Mouse (Mus musculus): ENCODE data around the gene Cdc42se1. TPM values are rescaled to one million over a fixed set of nuclear protein-coding genes. Genes with fewer than 3 reads are reported as not detected.
A peak's percentile ranks its signal among the peaks of the same experiment; 100 is the strongest.

The Cdc42se1 gene
- polyA plus RNA-seq, 1 experiment, result 80.9 TPM

- no peak for TF ChIP-seq CEBPB (IDR thresholded peaks at IDR 0.05; ENCODE audit: low read depth)
- no peak for TF ChIP-seq MYOD1 (IDR thresholded peaks at IDR 0.05; ENCODE audit: control insufficient read depth, insufficient read length, low read depth)
- TF ChIP-seq MAX (IDR thresholded peaks at IDR 0.05), result no peak
- peak; percentile 55 for TF ChIP-seq CTCF (IDR thresholded peaks at IDR 0.05; ENCODE audit: control insufficient read depth, insufficient read depth, insufficient read length)
- no peak for TF ChIP-seq MYOG (IDR thresholded peaks at IDR 0.05; ENCODE audit: control insufficient read depth, extremely low read depth, insufficient read length)
- no peak for TF ChIP-seq FOSL1 (IDR thresholded peaks at IDR 0.05; ENCODE audit: insufficient read depth, low read length, poor library complexity, severe bottlenecking)
- TF ChIP-seq USF1 (IDR thresholded peaks at IDR 0.05; ENCODE audit: low read depth), result no peak
- Histone ChIP-seq H3K79me2 (ENCODE audit: control insufficient read depth, insufficient read depth) (no peaks in the 10 kb centered on the region), H3K79me3 (ENCODE audit: low read depth) (no peaks in the 10 kb centered on the region), H3K27me3 (ENCODE audit: control insufficient read depth, insufficient read depth, insufficient read length) (no peaks in the 10 kb centered on the region), H3K36me3 (ENCODE audit: control insufficient read depth, insufficient read depth) (peaks cover 39% of the 10 kb centered on the region), H3ac (ENCODE audit: control insufficient read depth, insufficient read length, low read depth) (no peak overlapping the region), H3K4me3 (ENCODE audit: insufficient read depth, poor library complexity, severe bottlenecking) (no peak overlapping the region)
Observed at GRCm38 (mm10) chr3:95263089-95263739, 34.7 kb downstream of the Cdc42se1 start.

GRCm38 (mm10) chr3:95264724-95265123 is 36.2 kb downstream of the Cdc42se1 start:
- Histone ChIP-seq H3K79me3 (ENCODE audit: low read depth) (no peaks in the 10 kb centered on the region), H3K4me3 (ENCODE audit: insufficient read depth, poor library complexity, severe bottlenecking) (no peak overlapping the region), H3K27me3 (ENCODE audit: control insufficient read depth, insufficient read depth, insufficient read length) (no peaks in the 10 kb centered on the region), H3K79me2 (ENCODE audit: control insufficient read depth, insufficient read depth) (no peaks in the 10 kb centered on the region), H3K36me3 (ENCODE audit: control insufficient read depth, insufficient read depth) (peaks cover 33% of the 10 kb centered on the region), H3ac (ENCODE audit: control insufficient read depth, insufficient read length, low read depth) (no peak overlapping the region)
- no peak for TF ChIP-seq MAX (IDR thresholded peaks at IDR 0.05)
- no peak for TF ChIP-seq FOSL1 (IDR thresholded peaks at IDR 0.05; ENCODE audit: insufficient read depth, low read length, poor library complexity, severe bottlenecking)
- no peak for TF ChIP-seq CTCF (IDR thresholded peaks at IDR 0.05; ENCODE audit: control insufficient read depth, insufficient read depth, insufficient read length)
- no peak for TF ChIP-seq MYOG (IDR thresholded peaks at IDR 0.05; ENCODE audit: control insufficient read depth, extremely low read depth, insufficient read length)
- TF ChIP-seq CEBPB (IDR thresholded peaks at IDR 0.05; ENCODE audit: low read depth), result no peak
- TF ChIP-seq MYOD1 (IDR thresholded peaks at IDR 0.05; ENCODE audit: control insufficient read depth, insufficient read length, low read depth), result no peak
- no peak for TF ChIP-seq USF1 (IDR thresholded peaks at IDR 0.05; ENCODE audit: low read depth)

- H3K4me3 ChIP-seq (ENCODE audit: insufficient read depth, poor library complexity, severe bottlenecking), result no peak overlapping the region
- no peaks in the 10 kb centered on the region for H3K79me2 ChIP-seq (ENCODE audit: control insufficient read depth, insufficient read depth)
- H3K36me3 ChIP-seq (ENCODE audit: control insufficient read depth, insufficient read depth), result peaks cover 30% of the 10 kb centered on the region
- no peaks in the 10 kb centered on the region for H3K27me3 ChIP-seq (ENCODE audit: control insufficient read depth, insufficient read depth, insufficient read length)
- H3K79me3 ChIP-seq (ENCODE audit: low read depth), result no peaks in the 10 kb centered on the region
- TF ChIP-seq MYOD1 (IDR thresholded peaks at IDR 0.05; ENCODE audit: control insufficient read depth, insufficient read length, low read depth) (no peak), FOSL1 (IDR thresholded peaks at IDR 0.05; ENCODE audit: insufficient read depth, low read length, poor library complexity, severe bottlenecking) (no peak), USF1 (IDR thresholded peaks at IDR 0.05; ENCODE audit: low read depth) (no peak), MYOG (IDR thresholded peaks at IDR 0.05; ENCODE audit: control insufficient read depth, extremely low read depth, insufficient read length) (no peak), MAX (IDR thresholded peaks at IDR 0.05) (no peak), CTCF (IDR thresholded peaks at IDR 0.05; ENCODE audit: control insufficient read depth, insufficient read depth, insufficient read length) (no peak), CEBPB (IDR thresholded peaks at IDR 0.05; ENCODE audit: low read depth) (no peak)
- no peak overlapping the region for H3ac ChIP-seq (ENCODE audit: control insufficient read depth, insufficient read length, low read depth)
Observed at GRCm38 (mm10) chr3:95266052-95266451, 37.5 kb downstream of the Cdc42se1 start.

GRCm38 (mm10) chr3:95267855-95268254 is 39.3 kb downstream of the Cdc42se1 start:
- Histone ChIP-seq H3K79me3 (ENCODE audit: low read depth) (no peaks in the 10 kb centered on the region), H3K4me3 (ENCODE audit: insufficient read depth, poor library complexity, severe bottlenecking) (no peak overlapping the region), H3K36me3 (ENCODE audit: control insufficient read depth, insufficient read depth) (peaks cover 21% of the 10 kb centered on the region), H3K27me3 (ENCODE audit: control insufficient read depth, insufficient read depth, insufficient read length) (no peaks in the 10 kb centered on the region), H3ac (ENCODE audit: control insufficient read depth, insufficient read length, low read depth) (no peak overlapping the region), H3K79me2 (ENCODE audit: control insufficient read depth, insufficient read depth) (peaks cover 5% of the 10 kb centered on the region)
- TF ChIP-seq MYOD1 (IDR thresholded peaks at IDR 0.05; ENCODE audit: control insufficient read depth, insufficient read length, low read depth), result no peak

- peaks cover 18% of the 10 kb centered on the region for H3K36me3 ChIP-seq (ENCODE audit: control insufficient read depth, insufficient read depth)
- H3ac ChIP-seq (ENCODE audit: control insufficient read depth, insufficient read length, low read depth), result no peak overlapping the region
- H3K79me3 ChIP-seq (ENCODE audit: low read depth), result no peaks in the 10 kb centered on the region
- no peak overlapping the region for H3K4me3 ChIP-seq (ENCODE audit: insufficient read depth, poor library complexity, severe bottlenecking)
- peaks cover 11% of the 10 kb centered on the region for H3K79me2 ChIP-seq (ENCODE audit: control insufficient read depth, insufficient read depth)
- no peaks in the 10 kb centered on the region for H3K27me3 ChIP-seq (ENCODE audit: control insufficient read depth, insufficient read depth, insufficient read length)
- no peak for TF ChIP-seq CTCF (IDR thresholded peaks at IDR 0.05; ENCODE audit: control insufficient read depth, insufficient read depth, insufficient read length)
- no peak for TF ChIP-seq CEBPB (IDR thresholded peaks at IDR 0.05; ENCODE audit: low read depth)
- no peak for TF ChIP-seq FOSL1 (IDR thresholded peaks at IDR 0.05; ENCODE audit: insufficient read depth, low read length, poor library complexity, severe bottlenecking)
- no peak for TF ChIP-seq USF1 (IDR thresholded peaks at IDR 0.05; ENCODE audit: low read depth)
Observed at GRCm38 (mm10) chr3:95269789-95270188, 41.3 kb downstream of the Cdc42se1 start.

GRCm38 (mm10) chr3:95270766-95271364 is 42.3 kb downstream of the Cdc42se1 start:
- H3K4me3 ChIP-seq (ENCODE audit: insufficient read depth, poor library complexity, severe bottlenecking), result no peak overlapping the region
- H3ac ChIP-seq (ENCODE audit: control insufficient read depth, insufficient read length, low read depth), result no peak overlapping the region
- no peaks in the 10 kb centered on the region for H3K27me3 ChIP-seq (ENCODE audit: control insufficient read depth, insufficient read depth, insufficient read length)
- peaks cover 3% of the 10 kb centered on the region for H3K79me3 ChIP-seq (ENCODE audit: low read depth)
- no peak for TF ChIP-seq FOSL1 (IDR thresholded peaks at IDR 0.05; ENCODE audit: insufficient read depth, low read length, poor library complexity, severe bottlenecking)
- H3K79me2 ChIP-seq (ENCODE audit: control insufficient read depth, insufficient read depth), result peaks cover 20% of the 10 kb centered on the region
- peaks cover 14% of the 10 kb centered on the region for H3K36me3 ChIP-seq (ENCODE audit: control insufficient read depth, insufficient read depth)

Data from C2C12 (cell line).